ENCODE assay signal across 1 mouse cellular context in the genomic region with DNA sequence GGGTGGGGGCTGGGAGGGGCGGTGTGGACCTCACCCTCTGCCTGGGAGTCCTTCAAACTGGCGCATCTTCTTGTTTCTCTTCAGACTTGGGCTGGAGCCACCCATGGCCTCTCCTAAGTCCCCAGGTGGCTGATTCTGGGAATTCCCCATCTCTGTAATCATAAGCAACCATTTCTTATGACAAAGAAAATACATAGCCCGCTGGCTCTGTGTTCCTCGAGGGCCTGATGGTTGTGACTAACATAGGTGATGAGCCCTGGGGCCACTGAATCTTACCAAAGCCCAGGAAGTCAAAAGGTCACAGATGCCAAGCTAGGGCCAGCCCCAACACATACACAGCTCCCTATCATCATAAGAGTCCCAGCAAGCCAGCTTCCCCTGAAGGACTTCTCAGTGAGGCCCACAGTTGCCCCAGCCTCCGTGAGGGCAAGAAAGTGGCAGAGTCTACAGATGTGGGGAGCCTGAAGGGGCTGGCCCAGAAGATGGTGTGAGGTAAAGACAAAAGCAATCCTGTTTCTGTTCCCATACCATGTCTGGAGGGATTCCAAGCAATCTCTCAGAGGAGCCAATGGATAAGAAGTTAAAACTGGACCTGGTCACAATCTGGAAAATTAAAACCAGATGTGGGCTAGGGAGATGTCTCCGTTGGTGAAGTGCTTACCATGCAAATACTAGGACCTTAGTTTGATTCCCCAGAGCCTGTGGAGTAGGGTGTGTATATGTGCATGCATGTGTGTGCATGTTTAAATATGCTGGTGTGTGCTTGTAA.
TF ChIP-seq lines count a peak whose summit lies in the region.

No protein-coding gene starts in this region.

TF ChIP-seq in CH12.LX, 34 proteins besides CTCF, POLR2A, EP300 and RAD21 (continued from another document):
- TF ChIP-seq GABPA (IDR thresholded peaks at IDR 0.05; ENCODE audit: insufficient replicate concordance, low read depth, low read length) (no peak), CHD2 (IDR thresholded peaks at IDR 0.05; ENCODE audit: low read length) (peak; percentile 21), SIN3A (IDR thresholded peaks at IDR 0.05; ENCODE audit: low read length) (peak; percentile 50; the same call in 1 of the 2 replicates), USF1 (IDR thresholded peaks at IDR 0.05; ENCODE audit: low read depth, low read length) (no peak), ZNF384 (IDR thresholded peaks at IDR 0.05; ENCODE audit: low read depth, low read length) (no peak), NELFE (IDR thresholded peaks at IDR 0.05; ENCODE audit: low read depth, low read length) (peak; percentile 25; the same call in 1 of the 2 replicates), IRF4 (IDR thresholded peaks at IDR 0.05; ENCODE audit: low read depth, low read length) (peak; percentile 33)
